Mouse (Mus musculus): ENCODE data around the gene Prkar1b. TPM values are rescaled to one million over a fixed set of nuclear protein-coding genes. Genes with fewer than 3 reads are reported as not detected.

Gene Prkar1b
- total RNA-seq (2021), result 10 to 100 TPM; 32.5 to 56.3 TPM
- 31.8 and 34.3 TPM in 2 replicates for polyA plus RNA-seq (2012; rRNA removed)
- long read RNA-seq, transcript Prkar1b-201 (11 exons, 2,637 nt), result major isoform, 64 of 77 reads
- long read RNA-seq, partial matches to known transcripts, result 3 of 77 reads
- long read RNA-seq, other reads (novel, unspliced or antisense), result 10 of 77 reads

GRCm38 (mm10) chr5:139149681-139150602, at the start of gene Prkar1b, which contains the start of gene Dnaaf5:
Gene Prkar1b (minus strand): TSS chr5:139150001.
Gene Dnaaf5 (plus strand): TSS chr5:139150223.
- DNase-seq, result peak; percentile 98

- DNase-seq, result no peak
These were observed 49.8 kb upstream of the Prkar1b start for GRCm38 (mm10) chr5:139199636-139199994.

GRCm38 (mm10) chr5:139198779-139199178, 49.0 kb upstream of the Prkar1b start:
- no peak for DNase-seq

- no peak for DNase-seq
These were observed 41.2 kb upstream of the Prkar1b start for GRCm38 (mm10) chr5:139190958-139191357.

GRCm38 (mm10) chr5:139189726-139190125, 39.9 kb upstream of the Prkar1b start:
- no peak for DNase-seq

GRCm38 (mm10) chr5:139184897-139185296, 35.1 kb upstream of the Prkar1b start:
- DNase-seq, result no peak

GRCm38 (mm10) chr5:139183601-139184000, 33.8 kb upstream of the Prkar1b start:
- peak; percentile 62 for DNase-seq

- DNase-seq, result no peak
These were observed 33.3 kb upstream of the Prkar1b start for GRCm38 (mm10) chr5:139183131-139183530.

- DNase-seq, result peak; percentile 75
These were observed 29.3 kb upstream of the Prkar1b start for GRCm38 (mm10) chr5:139178895-139179631.

GRCm38 (mm10) chr5:139174556-139175547, 25.1 kb upstream of the Prkar1b start:
- DNase-seq, result peak; percentile 53

GRCm38 (mm10) chr5:139174141-139174540, 24.3 kb upstream of the Prkar1b start:
- DNase-seq, result no peak

- DNase-seq, result no peak
These were observed 22.1 kb upstream of the Prkar1b start for GRCm38 (mm10) chr5:139171929-139172328.

GRCm38 (mm10) chr5:139167548-139167947, 17.7 kb upstream of the Prkar1b start:
- no peak for DNase-seq

- no peak for DNase-seq
These were observed 17.1 kb upstream of the Prkar1b start for GRCm38 (mm10) chr5:139166781-139167361.

- no peak for DNase-seq
These were observed 11.8 kb upstream of the Prkar1b start for GRCm38 (mm10) chr5:139161632-139162031.

GRCm38 (mm10) chr5:139160899-139161298, 11.1 kb upstream of the Prkar1b start:
- DNase-seq, result no peak

GRCm38 (mm10) chr5:139150603-139151031, 816 bp upstream of the Prkar1b start:
- DNase-seq, result no peak

- DNase-seq, result no peak
These were observed 662 bp downstream of the Prkar1b start for GRCm38 (mm10) chr5:139149006-139149672.

GRCm38 (mm10) chr5:139147178-139148078, 2.4 kb downstream of the Prkar1b start:
- no peak for DNase-seq

Data from adrenal gland, adult 2 months (tissue).